In the genomic region with DNA sequence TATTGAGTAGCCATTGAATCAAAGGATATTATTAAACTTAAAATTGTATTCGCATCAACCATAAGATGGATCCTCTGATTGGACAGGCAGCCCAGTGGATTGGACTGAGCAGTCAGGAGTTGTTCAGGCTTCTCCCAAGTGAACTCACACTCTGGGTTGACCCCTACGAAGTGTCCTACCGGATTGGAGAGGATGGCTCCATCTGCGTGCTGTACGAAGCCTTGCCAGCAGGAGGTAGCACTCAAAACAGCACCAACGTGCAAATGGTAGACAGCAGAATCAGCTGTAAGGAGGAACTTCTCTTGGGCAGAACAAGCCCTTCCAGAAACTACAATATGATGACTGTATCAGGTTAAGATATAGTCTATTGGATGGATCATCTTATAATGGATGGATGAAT, we compare ENCODE assay signal across 7 mouse cellular contexts.
DNase-seq lines count a peak whose midpoint lies in the region; ATAC-seq and TF ChIP-seq lines count a peak whose summit lies in the region.
"Not testable (repeated sequence)": the region's sequence is repeated elsewhere in the genome, so short reads cannot be mapped to it uniquely, and the experiment has no call there.

No protein-coding gene starts in this region.

- not testable (repeated sequence) for H3K4me2 ChIP-seq in forebrain, embryonic 11.5 days (ENCODE audit: low read depth, low read length, severe bottlenecking); heart, postnatal 0 days (ENCODE audit: low read depth, low read length); kidney, embryonic 15.5 days; liver, embryonic 16.5 days (ENCODE audit: low read depth, low read length)

- H3K36me3 ChIP-seq in forebrain, embryonic 11.5 days (ENCODE audit: control insufficient read depth, insufficient read depth, low read length); heart, postnatal 0 days (replicated peaks; ENCODE audit: control insufficient read depth, insufficient read depth, low read length); kidney, embryonic 15.5 days; liver, embryonic 16.5 days (ENCODE audit: control insufficient read depth, insufficient read depth): not testable (repeated sequence)

- H3K27me3 ChIP-seq in forebrain, embryonic 11.5 days (ENCODE audit: control insufficient read depth, insufficient read depth, low read length); heart, postnatal 0 days (ENCODE audit: control insufficient read depth, insufficient read depth, low read length); kidney, embryonic 15.5 days; liver, embryonic 16.5 days (ENCODE audit: control insufficient read depth, insufficient read depth, low read depth, low read length): not testable (repeated sequence)

- ATAC-seq in cerebellum, adult (ENCODE audit: insufficient number of reproducible peaks, low FRiP score, low TSS enrichment): peak; percentile 66; the same call in 1 of the 2 replicates
- ATAC-seq in forebrain, embryonic 11.5 days (replicated peaks; ENCODE audit: low FRiP score): 0 out of 2 replicates have a peak, but pooled peaks have one; percentile 65
- ATAC-seq in heart, postnatal 0 days (ENCODE audit: insufficient read depth, low read depth): peak; percentile 64; the same call in 1 of the 2 replicates
- peak; percentile 83; the same call in 1 of the 2 replicates for ATAC-seq in kidney, embryonic 15.5 days (replicated peaks; ENCODE audit: low FRiP score)
- ATAC-seq in liver, embryonic 16.5 days (ENCODE audit: low read depth): peak; percentile 67
- peak; percentile 98 for ATAC-seq in megakaryocyte progenitor cell, adult 5-6 weeks (replicated peaks; ENCODE audit: poor library complexity)
- ATAC-seq in monocyte, adult 5-6 weeks (replicated peaks; ENCODE audit: insufficient number of reproducible peaks, low FRiP score, low TSS enrichment, poor library complexity, severe bottlenecking): peak; percentile 92

- WGBS in forebrain, embryonic 11.5 days: 93% methylated on average over 6 of the region's 6 CpGs
- WGBS in heart, postnatal 0 days: 72% methylated on average over 6 of the region's 6 CpGs
- 85% methylated on average over 6 of the region's 6 CpGs for WGBS in kidney, embryonic 15.5 days
- 55% methylated on average over 6 of the region's 6 CpGs for WGBS in liver, embryonic 16.5 days (ENCODE audit: insufficient replicate concordance)

- not testable (repeated sequence) for TF ChIP-seq CTCF in heart, postnatal 0 days (IDR thresholded peaks at IDR 0.05; ENCODE audit: low read depth)

- not testable (repeated sequence) for TF ChIP-seq EP300 in heart, postnatal 0 days (IDR thresholded peaks at IDR 0.05; ENCODE audit: low read depth)

- not testable (repeated sequence) for H3K4me3 ChIP-seq in forebrain, embryonic 11.5 days (ENCODE audit: low read depth, low read length); heart, postnatal 0 days (ENCODE audit: low read depth, low read length); kidney, embryonic 15.5 days (replicated peaks); liver, embryonic 16.5 days (ENCODE audit: low read depth, low read length)

- H3K4me1 ChIP-seq in forebrain, embryonic 11.5 days (replicated peaks; ENCODE audit: control insufficient read depth, insufficient read depth, low read length); heart, postnatal 0 days (ENCODE audit: control insufficient read depth, insufficient read depth); kidney, embryonic 15.5 days; liver, embryonic 16.5 days (ENCODE audit: control insufficient read depth, low read depth, low read length): not testable (repeated sequence)

- DNase-seq in forebrain, embryonic 11.5 days (ENCODE audit: low spot score); heart, postnatal 0 days (ENCODE audit: low spot score): not testable (repeated sequence)

- not testable (repeated sequence) for H3K27ac ChIP-seq in forebrain, embryonic 11.5 days (ENCODE audit: low read depth, low read length); heart, postnatal 0 days (ENCODE audit: low read depth); kidney, embryonic 15.5 days; liver, embryonic 16.5 days (ENCODE audit: low read length)

- not testable (repeated sequence) for H3K9ac ChIP-seq in forebrain, embryonic 11.5 days (ENCODE audit: low read length); heart, postnatal 0 days (replicated peaks; ENCODE audit: low read depth, low read length); kidney, embryonic 15.5 days; liver, embryonic 16.5 days (ENCODE audit: low read depth, low read length)

- not testable (repeated sequence) for H3K9me3 ChIP-seq in forebrain, embryonic 11.5 days (ENCODE audit: control insufficient read depth, low read length); heart, postnatal 0 days (replicated peaks; ENCODE audit: control insufficient read depth, low read length); kidney, embryonic 15.5 days (replicated peaks); liver, embryonic 16.5 days (replicated peaks; ENCODE audit: control insufficient read depth, low read length)
